Mouse (Mus musculus): Measurements from ENCODE around the gene Pax5.

Pax5 gene

DNA sequence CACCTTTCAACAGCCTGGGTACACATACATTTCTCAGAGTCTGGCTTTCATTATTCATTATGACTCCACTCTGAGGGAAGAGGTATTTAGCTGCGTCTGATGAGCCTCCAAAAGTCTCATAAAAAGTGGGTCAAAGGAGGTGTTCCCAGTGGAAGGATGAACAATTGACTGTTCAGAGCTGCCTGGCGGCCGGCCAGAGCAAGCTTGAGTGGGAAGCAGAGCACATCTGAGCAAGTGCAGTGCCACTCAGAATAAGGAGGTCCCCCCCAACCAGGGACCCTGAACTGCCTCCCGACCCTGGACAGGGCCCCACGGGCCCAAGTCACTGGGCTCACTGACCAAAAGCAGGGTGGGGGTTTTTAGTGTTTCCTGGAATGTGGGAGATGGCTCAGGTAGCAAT is 109.4 kb downstream of the Pax5 start:
- peak; percentile 73 for DNase-seq (ENCODE audit: low read depth, low spot score)

GRCm38 (mm10) chr4:44597965-44598364 is 112.3 kb downstream of the Pax5 start:
- DNase-seq (ENCODE audit: low read depth, low spot score), result peak; percentile 89

- peak; percentile 18 for DNase-seq (ENCODE audit: low read depth, low spot score)
Measured at GRCm38 (mm10) chr4:44593091-44593490, 117.2 kb downstream of the Pax5 start.

- DNase-seq (ENCODE audit: low read depth, low spot score), result no peak
Measured at GRCm38 (mm10) chr4:44582687-44583086, 127.6 kb downstream of the Pax5 start.

GRCm38 (mm10) chr4:44578591-44578990 is 131.7 kb downstream of the Pax5 start:
- no peak for DNase-seq (ENCODE audit: low read depth, low spot score)

DNA sequence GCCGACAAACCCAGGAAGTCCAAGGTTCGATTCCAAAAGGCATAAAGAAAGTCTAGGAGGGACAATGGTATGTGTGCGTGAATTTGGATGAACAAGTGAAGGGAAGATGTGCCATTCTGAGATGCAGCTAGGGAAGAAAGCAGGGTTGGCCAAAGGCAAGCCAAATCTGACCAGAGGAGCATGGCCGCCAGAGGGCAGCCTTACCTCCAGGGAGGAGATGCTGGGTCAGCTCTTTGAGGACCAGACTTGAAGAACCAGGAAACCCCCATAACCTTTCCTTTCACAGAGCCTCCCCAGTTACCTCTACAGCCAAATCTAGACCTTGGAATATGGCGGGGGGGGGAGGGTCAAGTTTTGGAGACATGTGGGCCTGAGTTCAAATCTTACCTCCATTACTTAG is 133.0 kb downstream of the Pax5 start:
- DNase-seq (ENCODE audit: low read depth, low spot score), result peak; percentile 66

DNA sequence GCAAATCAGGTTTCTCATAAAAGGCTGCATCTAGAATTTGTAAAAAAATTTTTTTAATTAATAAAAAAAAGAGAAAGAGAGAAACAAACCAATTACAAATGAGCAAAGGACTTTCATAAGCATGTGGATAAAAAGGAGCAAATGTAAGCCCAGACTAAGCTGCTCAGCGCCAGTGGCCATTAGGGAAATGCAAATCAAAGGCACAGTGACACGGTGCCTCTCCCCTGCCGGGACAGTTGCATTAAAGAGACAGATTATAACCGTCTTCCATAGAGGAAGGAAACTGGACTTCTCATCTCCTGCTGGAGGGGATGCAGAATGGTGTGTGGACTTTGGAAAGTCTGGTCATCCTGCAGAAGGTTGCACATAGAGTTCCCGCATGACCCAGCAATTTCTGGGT is 133.5 kb downstream of the Pax5 start:
- no peak for DNase-seq (ENCODE audit: low read depth, low spot score)

GRCm38 (mm10) chr4:44573017-44573416 is 137.3 kb downstream of the Pax5 start:
- no peak for DNase-seq (ENCODE audit: low read depth, low spot score)

GRCm38 (mm10) chr4:44572373-44572772 is 137.9 kb downstream of the Pax5 start:
- DNase-seq (ENCODE audit: low read depth, low spot score), result no peak

DNA sequence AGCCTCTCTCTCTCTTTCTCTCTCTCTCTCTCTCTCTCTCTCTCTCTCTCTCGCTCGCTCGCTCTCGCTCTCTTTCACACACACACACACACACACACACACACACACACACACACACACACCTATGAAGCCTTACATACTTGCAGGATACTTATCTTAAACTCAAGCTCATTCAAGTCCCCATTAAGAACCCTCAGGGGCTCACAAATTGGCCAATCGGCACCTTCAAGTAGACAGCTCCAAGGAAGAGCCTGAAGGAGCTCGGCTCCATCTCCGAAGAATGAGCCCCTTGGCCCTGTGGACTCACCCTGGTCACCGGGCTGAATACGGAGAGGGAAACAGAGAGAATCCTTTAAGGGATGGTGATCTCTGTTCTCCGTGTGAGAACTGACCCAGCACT is 141.1 kb downstream of the Pax5 start:
- no peak for DNase-seq (ENCODE audit: low read depth, low spot score)

DNA sequence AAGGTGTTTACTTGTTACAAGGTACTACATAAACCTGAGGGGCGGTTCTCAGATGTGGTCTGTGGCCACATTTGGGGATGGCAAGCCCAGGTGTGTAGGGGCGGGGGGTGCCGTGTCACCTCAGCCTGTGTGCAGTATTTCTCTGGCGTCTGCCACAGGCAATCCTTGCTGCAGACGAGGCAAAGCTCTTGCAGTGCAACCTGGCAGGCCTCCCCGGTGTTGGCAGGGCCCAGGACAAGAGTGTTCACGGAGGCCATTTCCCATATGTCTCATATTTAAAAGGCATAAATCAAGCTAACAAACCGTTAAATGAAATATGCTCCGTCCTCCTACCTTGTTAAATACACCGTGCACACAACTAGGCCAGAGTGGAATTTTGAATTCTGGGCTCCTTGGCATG is 141.6 kb downstream of the Pax5 start:
- peak; percentile 73 for DNase-seq (ENCODE audit: low read depth, low spot score)

DNA sequence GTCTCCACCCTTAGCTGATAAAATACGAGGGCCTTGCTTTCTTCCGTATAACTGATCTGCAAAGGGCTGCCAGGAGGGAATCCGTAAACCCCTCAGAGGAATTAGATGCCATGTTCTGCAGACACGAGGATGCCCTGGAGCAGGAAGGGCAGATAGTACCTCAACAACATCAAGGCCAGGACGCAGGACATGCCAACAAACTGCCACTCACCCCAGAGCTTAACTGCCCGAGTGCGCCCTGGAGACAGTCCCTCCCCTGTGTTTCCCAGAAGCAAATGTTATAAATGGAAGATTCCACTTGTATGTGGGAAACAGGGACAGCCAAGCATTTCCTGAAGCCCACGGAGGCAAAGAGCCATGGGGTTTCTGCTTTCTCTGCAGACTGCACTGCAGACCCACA is 143.9 kb downstream of the Pax5 start:
- no peak for DNase-seq (ENCODE audit: low read depth, low spot score)

- no peak for DNase-seq (ENCODE audit: low read depth, low spot score)
Measured at GRCm38 (mm10) chr4:44565126-44566082, 144.9 kb downstream of the Pax5 start.

DNA sequence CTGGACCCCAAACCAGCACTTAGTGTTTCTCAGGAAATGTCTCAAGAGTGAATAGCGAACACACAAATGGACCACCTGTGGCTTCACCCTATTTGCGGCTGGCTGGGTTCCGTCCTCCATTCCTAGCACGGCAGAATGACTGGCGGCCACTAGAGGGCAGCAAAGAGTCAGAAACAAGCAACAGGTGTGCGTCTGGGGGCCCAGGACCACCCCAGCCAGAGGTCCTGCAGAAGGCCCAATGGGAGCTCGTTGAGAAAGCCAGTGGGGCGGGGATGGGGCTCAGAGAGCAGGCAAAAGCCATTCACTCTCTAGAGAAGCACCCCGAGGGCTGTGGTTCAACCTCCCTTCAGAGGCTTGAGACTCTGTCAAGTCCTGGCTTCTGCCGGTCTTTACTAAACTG is 145.7 kb downstream of the Pax5 start:
- DNase-seq (ENCODE audit: low read depth, low spot score), result peak; percentile 84

DNA sequence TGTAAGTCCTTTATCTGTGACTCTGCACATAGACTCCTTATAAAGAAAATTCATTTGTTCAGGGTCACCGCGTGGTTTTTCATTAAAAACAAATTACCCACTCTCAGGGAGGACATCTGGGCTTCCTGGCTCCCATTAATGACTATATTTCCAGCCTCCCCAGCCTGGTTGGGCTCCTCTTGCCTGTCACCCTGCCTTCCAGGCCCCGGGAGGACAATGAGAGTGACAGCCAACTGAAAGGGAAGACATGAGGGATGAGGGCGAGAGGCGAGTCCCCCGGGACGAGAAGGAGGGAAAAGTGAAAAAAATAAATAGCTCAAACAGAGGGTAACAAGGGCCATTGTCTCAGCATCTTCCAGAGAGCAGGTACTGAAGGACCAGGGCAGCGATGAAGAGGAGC is 149.3 kb downstream of the Pax5 start:
- DNase-seq (ENCODE audit: low read depth, low spot score), result no peak

- no peak for DNase-seq (ENCODE audit: low read depth, low spot score)
Measured at GRCm38 (mm10) chr4:44558564-44558955, 151.7 kb downstream of the Pax5 start.

DNA sequence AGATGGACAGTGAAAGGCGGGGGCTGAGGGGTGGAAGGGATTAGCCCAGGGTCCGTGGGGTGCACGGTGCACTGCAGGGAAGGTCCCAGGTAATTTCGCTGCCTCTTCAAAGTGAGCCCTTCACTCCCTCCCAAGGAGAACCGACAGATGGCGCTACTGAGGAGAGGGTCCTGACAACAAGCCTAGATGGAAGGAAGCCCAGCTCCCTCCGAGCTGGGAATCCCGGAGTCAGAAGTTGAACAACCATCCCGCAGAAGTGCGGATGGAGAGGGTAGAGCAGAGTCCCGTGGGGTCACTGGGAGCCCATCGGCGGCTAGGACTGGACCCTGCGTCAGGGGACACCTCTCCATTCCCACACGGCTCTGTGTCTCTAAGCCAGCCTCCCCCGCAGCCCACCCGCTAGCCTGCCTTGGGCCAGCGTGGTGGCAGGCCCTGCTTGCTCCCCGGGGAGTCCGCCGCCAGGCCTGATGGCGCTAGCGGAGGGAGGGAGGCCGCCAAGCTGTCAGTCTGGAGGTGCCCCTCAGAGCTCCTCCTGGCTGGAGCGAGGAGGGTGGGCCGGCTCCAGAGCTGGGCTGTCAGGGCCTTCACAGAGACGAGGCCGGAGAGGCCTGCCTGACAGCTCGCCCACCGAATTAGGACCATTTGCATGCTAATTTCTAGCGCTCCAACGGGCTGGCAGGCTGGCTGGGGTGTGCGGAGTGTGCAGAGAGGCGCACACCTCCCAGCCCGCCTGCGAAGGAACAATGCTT is 152.3 kb downstream of the Pax5 start:
- peak; percentile 62 for DNase-seq (ENCODE audit: low read depth, low spot score)

DNA sequence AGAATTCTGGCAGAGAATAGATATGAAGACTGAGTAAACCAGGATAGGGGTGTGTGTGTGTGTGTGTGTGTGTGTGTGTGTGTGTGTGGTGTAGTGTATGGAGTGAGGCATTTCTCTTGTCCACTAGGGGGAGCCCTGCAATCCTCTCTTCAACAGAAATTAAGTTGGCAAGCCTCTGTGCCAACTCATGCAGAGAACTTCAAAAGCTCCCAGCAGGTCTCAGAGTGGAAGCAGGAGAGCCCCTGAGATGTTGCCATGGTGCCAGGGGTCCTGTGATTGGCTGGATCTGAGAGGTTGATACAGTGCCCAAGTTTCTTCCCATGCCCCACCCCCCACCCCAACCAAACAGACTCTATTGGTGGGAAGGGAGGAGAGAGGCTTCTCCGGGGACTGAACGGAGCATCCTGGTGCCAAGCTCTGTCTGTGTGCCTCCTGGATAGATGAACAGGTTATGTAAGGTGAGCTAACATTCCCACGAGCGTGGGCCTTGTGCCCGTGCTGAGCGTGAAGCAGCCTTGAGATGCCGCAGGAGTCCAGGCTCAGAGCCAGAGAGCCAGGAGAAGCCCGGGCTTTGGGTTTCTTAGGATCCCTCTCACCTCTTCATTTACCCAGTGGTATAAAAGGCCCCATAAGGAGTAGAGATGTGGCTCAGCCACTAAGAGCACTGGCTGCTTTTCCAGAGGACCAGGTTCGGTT is 153.6 kb downstream of the Pax5 start:
- DNase-seq (ENCODE audit: low read depth, low spot score), result peak; percentile 44

DNA sequence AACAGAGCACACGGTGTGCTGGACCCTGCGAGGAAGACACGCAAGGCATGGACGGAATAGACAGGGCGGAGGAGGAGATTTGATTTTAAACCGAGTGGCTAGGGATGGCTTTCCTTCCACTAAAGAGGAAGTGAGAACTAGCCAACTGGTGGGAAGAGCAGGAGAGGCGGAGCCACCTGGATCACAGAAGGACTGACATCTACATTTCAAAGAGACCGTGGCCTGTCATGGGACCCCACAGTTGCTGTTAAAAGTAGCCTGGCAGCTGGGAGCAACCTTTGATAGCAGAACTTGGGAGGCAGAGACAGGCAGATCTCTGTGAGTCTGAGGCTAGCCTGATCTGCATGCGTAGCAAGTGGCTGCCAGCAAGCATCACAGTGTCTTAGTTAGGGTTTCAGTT is 154.7 kb downstream of the Pax5 start:
- no peak for DNase-seq (ENCODE audit: low read depth, low spot score)

GRCm38 (mm10) chr4:44551470-44551869 is 158.8 kb downstream of the Pax5 start:
- DNase-seq (ENCODE audit: low read depth, low spot score), result no peak

DNA sequence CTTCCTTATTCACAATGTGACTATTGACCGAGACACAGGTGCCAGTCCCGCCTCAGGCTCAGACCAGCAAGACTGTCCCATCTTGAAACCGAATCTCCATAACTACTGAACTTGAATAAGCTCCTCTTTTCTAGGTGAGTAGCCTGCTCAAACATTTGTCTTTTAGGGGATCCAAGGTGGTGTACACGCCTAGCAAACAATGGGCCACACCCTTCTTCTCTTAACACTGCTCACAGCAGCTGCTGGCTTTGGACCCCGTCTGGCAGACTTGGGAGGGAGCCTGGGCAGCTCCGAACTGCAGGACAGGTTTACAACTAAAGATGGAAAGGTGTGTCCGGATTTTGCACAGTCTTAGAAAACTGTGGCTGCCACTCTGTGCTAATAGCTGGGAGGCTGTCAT is 161.3 kb downstream of the Pax5 start:
- DNase-seq (ENCODE audit: low read depth, low spot score), result no peak

DNA sequence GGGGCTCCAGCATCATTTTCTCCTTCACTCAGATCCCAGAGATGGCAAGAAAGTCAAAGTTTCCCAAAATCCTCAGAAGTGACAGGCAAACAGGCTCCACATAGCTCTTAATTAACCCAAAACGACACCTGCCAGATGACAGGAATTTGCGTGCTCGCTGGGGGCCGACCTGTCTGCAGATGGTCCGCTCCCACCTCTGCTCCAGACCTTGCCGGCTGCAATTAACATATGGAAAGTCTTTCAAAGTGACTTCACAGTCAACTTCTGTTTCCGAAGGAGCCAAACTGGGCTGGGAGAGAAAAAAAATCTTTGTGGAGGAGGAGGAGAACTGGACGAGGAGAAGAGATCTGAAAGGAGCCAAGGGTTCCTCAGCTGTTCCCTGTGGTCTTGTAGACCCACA is 164.6 kb downstream of the Pax5 start:
- DNase-seq (ENCODE audit: low read depth, low spot score), result no peak
